Mouse (Mus musculus): ENCODE measurements around the gene Anapc2. TPM values are rescaled to one million over a fixed set of nuclear protein-coding genes. Genes with fewer than 3 reads are reported as not detected.

Anapc2 gene
- polyA plus RNA-seq, 1 experiment from 2014 or later, result 147 TPM

DNA sequence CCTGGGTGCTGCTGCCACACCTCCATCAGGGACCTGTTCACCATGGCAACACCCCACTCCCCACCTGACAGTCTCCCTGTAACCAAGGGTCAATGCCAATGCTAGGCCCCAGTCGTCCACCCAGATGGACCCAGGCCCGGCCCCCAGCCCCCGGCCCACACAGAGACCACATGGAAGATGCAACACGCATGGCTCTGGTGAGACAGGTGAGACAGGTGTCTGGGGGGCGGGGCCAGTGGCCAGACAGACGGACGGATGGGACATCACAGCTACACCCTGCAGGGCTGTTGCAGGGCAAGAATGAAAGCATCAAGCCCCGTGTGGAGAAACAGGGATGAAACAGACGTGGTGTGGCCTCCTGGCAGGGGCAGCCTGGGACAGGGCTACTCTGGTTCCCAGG is 21.4 kb downstream of the Anapc2 start:
- no peak; the same call in 1 of the 2 replicates for ATAC-seq
- Histone ChIP-seq H3K9ac (replicated peaks) (no peak overlapping the region), H3K36me3 (0 out of 2 replicates have a peak, but pooled peaks cover 5% of the 10 kb centered on the region)

DNA sequence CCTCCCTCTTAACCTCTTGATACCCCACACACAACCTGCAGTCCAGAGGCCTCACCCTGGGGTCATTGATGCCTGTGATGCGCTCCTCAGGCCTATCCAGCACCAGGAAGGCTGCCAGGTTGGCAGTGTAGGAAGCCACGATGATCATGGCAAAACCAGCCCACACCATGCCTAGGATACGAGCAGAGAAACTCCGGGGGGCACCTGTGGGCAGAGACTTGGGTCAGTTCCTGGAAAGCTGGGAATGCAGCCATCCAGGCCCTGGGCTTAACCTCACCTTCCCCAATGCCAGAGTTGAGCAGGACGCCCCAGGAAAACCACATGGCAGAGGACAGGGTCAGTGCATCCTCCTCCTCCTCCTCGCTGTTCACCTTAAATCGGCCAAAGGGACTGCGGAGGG is 24.8 kb downstream of the Anapc2 start:
- Histone ChIP-seq H3K27me3 (peaks cover 73% of the 10 kb centered on the region), H3K36me3 (0 out of 2 replicates have a peak, but pooled peaks cover 5% of the 10 kb centered on the region)

More for the DNA sequence above, 21.4 kb downstream of the Anapc2 start:
- no peak overlapping the region for H3K4me2 ChIP-seq (replicated peaks)
- H3K4me1 ChIP-seq (replicated peaks), result peaks cover 29% of the 10 kb centered on the region
- no peaks in the 10 kb centered on the region for H3K9me3 ChIP-seq
- WGBS, result 76% methylated on average over 9 of the region's 9 CpGs
- peaks cover 100% of the 10 kb centered on the region for H3K27me3 ChIP-seq
- no peak overlapping the region for H3K27ac ChIP-seq
- H3K4me3 ChIP-seq (replicated peaks), result no peak overlapping the region

DNA sequence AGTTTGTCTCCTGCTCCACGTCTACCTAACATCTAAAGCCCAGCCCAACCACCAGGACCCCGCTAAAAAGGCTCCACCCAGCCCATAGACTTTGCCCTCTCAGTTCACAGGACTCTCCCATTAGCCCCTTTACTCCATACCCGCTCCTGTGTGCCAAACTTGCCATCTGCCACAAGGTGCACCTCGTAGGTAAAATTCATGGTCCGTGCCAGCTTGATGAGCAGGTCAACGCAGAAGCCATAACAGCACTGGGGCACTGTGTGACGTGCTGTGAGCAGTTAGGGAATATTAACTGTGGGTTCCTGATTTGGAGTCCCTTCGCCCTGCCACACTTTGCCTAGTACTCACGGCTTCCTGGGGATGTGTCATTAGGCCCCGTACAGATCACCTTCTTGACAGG is 25.8 kb downstream of the Anapc2 start:
- 85% methylated on average over 10 of the region's 10 CpGs for WGBS
- H3K36me3 ChIP-seq, result 0 out of 2 replicates have a peak, but pooled peaks cover 5% of the 10 kb centered on the region
- H3K4me3 ChIP-seq (replicated peaks), result no peak overlapping the region
- ATAC-seq, result no peak
- H3K4me1 ChIP-seq (replicated peaks), result no peaks in the 10 kb centered on the region
- H3K4me2 ChIP-seq (replicated peaks), result no peak overlapping the region
- H3K9ac ChIP-seq (replicated peaks), result no peak overlapping the region
- H3K27me3 ChIP-seq, result peaks cover 71% of the 10 kb centered on the region
- H3K9me3 ChIP-seq, result no peaks in the 10 kb centered on the region
- no peak overlapping the region for H3K27ac ChIP-seq

More for the DNA sequence above, 24.8 kb downstream of the Anapc2 start:
- no peak overlapping the region for H3K9ac ChIP-seq (replicated peaks)
- peaks cover 6% of the 10 kb centered on the region for H3K4me1 ChIP-seq (replicated peaks)
- no peak overlapping the region for H3K4me3 ChIP-seq (replicated peaks)
- ATAC-seq, result no peak
- H3K4me2 ChIP-seq (replicated peaks), result no peak overlapping the region
- no peak overlapping the region for H3K27ac ChIP-seq
- H3K9me3 ChIP-seq, result no peaks in the 10 kb centered on the region
- WGBS, result 77% methylated on average over 8 of the region's 8 CpGs

DNA sequence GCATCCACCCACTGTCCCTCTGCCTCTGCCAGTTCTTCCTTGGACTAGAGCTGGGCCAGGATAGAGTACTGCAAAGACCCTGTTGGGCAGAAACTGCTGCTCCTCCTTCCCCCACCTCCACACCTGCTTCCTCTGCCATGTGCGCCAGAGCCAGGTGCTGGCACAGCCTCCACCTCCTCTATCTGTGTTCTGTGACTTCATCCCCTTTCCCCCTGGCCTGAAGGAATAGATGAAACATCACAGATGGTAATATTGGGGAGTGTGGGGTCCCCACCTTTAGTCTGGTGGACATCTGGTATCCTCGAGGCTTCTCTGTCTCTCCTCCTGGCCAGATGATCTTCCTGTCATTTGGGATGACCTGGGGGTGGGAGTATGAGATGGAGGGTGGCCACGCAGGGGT is 31.2 kb downstream of the Anapc2 start:
- Histone ChIP-seq H3K9me3 (no peaks in the 10 kb centered on the region), H3K9ac (replicated peaks) (no peak overlapping the region), H3K36me3 (no peaks in the 10 kb centered on the region; the same call in 1 of the 2 replicates), H3K4me2 (replicated peaks) (no peak overlapping the region), H3K4me1 (replicated peaks) (peaks cover 16% of the 10 kb centered on the region), H3K4me3 (replicated peaks) (no peak overlapping the region), H3K27ac (no peak overlapping the region), H3K27me3 (peaks cover 61% of the 10 kb centered on the region)
- no peak for ATAC-seq
- 84% methylated on average over 3 of the region's 3 CpGs for whole genome bisulfite sequencing

DNA sequence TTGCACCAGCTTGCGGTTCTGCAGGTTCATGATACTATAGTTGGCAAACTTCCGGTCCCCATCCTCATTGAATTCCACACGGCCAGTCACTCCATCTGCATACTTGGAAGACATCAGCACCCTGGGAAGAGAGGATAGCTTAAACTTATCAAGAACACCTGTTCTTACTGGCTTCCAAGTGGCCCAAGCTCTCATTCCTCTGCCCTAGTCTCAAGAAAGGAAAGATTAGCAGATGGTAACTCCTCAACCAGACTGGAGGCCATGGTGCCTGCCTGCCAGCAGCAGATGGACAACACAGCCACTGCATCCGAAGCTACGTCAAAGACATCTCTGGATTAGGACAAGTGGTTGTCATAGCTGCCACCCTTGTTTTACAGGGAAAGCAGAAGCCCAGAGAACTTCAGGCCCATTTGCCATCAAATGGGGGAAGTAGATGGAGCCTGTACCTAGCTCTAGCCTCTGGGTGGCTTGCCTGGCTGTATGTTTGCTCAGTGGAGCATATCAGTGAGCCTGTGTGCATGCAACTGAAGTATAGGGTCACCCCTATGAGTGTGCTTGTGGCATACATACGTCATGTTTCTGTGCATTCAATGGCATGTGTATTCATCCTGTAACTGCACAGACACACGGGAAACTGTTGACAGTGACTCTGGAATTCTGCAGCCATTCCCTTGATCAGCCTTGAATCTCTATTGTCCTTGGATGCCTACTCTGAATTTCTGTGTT is 31.8 kb downstream of the Anapc2 start:
- Histone ChIP-seq H3K27ac (no peak overlapping the region), H3K4me2 (replicated peaks) (peak overlapping the region; percentile 79), H3K9ac (replicated peaks) (peak overlapping the region; percentile 56), H3K4me3 (replicated peaks) (peak overlapping the region; percentile 49), H3K36me3 (no peaks in the 10 kb centered on the region; the same call in 1 of the 2 replicates), H3K27me3 (peaks cover 65% of the 10 kb centered on the region), H3K9me3 (no peaks in the 10 kb centered on the region), H3K4me1 (replicated peaks) (peaks cover 16% of the 10 kb centered on the region)
- ATAC-seq, result no peak
- WGBS, result 70% methylated on average over 7 of the region's 7 CpGs

DNA sequence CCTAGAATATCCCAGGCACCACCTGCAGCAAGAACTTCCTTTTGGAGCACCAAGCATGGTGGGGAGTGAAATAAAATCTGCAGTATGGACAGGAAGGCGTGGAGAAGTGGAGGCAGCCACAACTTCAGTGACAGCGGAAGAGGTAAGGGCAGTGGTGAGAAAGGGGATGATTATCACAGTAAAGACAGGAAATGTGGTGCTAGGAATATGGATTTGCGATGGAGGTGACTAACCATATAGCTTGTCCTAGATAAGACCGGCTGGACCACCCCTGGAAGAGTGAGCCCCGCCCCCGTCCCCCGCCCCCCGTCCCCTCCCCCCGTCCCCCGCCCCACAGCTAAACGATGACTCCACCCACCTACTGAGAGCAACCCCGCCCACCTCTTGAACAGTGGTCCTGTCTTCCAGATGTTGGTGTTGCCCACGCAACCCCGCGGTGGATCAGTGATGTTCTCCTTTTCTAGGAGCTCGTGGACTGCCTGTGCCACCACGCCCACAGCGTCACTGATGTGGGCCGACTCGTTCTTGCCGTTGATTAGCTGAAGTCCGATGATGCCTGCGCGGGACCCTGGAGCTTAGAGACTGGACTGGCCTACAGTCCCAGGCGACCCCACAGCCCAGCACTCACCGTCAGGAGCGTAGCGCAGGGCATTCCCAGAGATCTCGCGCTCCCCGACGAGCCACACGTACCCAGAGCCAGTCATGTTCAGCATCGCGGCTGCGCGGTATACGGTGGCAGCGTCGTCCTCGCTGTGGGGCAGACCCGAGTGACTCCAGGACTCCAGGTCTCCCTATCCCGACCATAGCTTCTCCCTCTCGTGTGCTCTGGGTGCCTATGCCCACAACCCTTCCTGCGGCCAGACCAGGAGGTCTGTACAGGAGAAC is 32.6 kb downstream of the Anapc2 start:
- Histone ChIP-seq H3K36me3 (no peaks in the 10 kb centered on the region; the same call in 1 of the 2 replicates), H3K4me3 (replicated peaks) (peak overlapping the region; percentile 49), H3K9ac (replicated peaks) (peak overlapping the region; percentile 70), H3K27ac (peak overlapping the region; percentile 65), H3K27me3 (peaks cover 73% of the 10 kb centered on the region), H3K4me2 (replicated peaks) (peak overlapping the region; percentile 79), H3K4me1 (replicated peaks) (peaks cover 16% of the 10 kb centered on the region), H3K9me3 (no peaks in the 10 kb centered on the region)
- WGBS, result 2% methylated on average over 44 of the region's 45 CpGs
- ATAC-seq, result peak; percentile 94

DNA sequence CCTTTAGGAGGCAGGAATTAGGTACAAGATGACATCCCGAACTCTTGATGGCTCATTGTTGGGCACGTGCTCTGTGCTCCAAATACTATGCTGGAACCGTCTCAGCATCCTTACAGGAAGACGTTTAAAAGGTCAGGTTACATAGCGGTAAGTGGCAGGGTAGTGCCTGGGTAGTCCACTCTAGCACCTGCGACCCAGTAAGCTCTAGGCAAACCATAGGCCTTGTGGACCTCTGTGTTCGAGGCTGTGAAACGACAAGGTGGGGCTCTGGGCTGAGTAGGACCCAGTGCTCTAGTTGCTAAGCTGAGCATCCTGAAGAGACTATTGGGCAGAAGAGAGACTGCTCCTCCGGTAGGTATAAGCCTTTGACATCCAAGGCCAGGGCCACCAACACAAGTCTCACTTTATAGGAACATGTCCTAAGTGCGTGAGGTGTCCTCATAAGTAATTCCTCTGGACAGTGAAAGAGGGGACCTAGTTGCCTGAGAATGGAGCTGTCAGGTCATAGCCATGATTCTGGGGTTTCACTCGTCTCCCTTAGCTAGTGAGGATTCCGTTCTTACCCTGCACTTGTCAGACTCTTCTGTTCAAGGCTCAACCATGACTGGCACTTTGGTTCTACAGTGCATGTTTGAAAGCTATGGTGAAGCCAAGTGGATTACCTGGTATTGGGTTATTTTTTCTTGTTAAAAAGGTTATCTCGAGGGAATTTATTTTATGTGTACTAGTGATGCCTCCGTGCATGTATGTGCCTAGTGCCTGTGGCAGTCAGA is 33.5 kb downstream of the Anapc2 start:
- peaks cover 6% of the 10 kb centered on the region; the same call in 1 of the 2 replicates for H3K36me3 ChIP-seq
- ATAC-seq, result no peak; the same call in 1 of the 2 replicates
- H3K9me3 ChIP-seq, result no peaks in the 10 kb centered on the region
- H3K4me2 ChIP-seq (replicated peaks), result peak overlapping the region; percentile 79
- H3K4me1 ChIP-seq (replicated peaks), result peaks cover 16% of the 10 kb centered on the region
- 48% methylated on average over 14 of the region's 14 CpGs for WGBS
- H3K27ac ChIP-seq, result no peak overlapping the region
- peak overlapping the region; percentile 70 for H3K9ac ChIP-seq (replicated peaks)
- H3K27me3 ChIP-seq, result peaks cover 82% of the 10 kb centered on the region
- H3K4me3 ChIP-seq (replicated peaks), result peak overlapping the region; percentile 49

DNA sequence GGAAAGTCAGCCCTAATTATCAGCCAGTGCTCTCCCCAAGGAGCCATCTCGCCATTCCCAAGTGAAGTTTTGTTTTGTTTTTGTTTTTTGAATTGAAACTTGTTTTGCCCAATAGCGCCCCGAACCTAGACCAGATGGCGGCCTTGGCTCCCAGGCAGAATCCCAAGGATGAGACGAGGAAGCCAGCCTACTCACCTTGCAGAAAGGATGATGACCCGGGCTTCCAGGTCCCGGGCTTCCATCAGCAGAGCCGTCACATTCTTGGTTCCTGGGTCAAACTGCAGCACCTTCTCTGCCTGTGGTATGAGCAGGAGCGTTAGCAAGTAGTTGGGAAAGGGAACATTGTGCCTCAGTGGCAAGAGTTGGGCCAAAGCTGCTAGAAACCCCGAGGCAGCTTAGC is 37.9 kb downstream of the Anapc2 start:
- 58% methylated on average over 10 of the region's 10 CpGs for WGBS
- Histone ChIP-seq H3K4me2 (replicated peaks) (no peak overlapping the region), H3K27me3 (peaks cover 99% of the 10 kb centered on the region), H3K4me3 (replicated peaks) (no peak overlapping the region), H3K4me1 (replicated peaks) (peaks cover 5% of the 10 kb centered on the region; the same call in 1 of the 2 replicates), H3K36me3 (peaks cover 17% of the 10 kb centered on the region), H3K27ac (no peak overlapping the region), H3K9me3 (no peaks in the 10 kb centered on the region), H3K9ac (replicated peaks) (no peak overlapping the region)
- no peak for ATAC-seq

DNA sequence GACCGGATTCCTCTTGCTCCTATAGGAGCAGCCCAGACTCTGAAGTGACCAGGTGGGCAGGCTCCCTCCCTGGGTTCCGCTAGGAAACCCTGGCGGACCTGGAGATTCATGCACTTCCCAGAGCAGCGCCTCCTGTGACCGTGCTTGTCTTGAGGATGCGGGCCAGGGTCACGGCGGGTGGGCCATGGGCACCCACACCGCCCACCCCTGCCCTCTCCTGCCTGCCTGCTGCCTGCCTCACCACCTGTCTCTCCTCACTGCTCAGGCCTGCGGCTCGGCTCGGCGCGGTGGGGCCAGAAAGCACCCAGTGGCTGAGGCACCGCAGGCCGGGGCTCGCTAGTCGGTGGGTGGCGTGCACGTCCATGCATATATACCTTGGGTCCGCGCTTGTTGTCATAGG is 38.7 kb downstream of the Anapc2 start:
- H3K9ac ChIP-seq (replicated peaks), result no peak overlapping the region
- H3K4me2 ChIP-seq (replicated peaks), result no peak overlapping the region
- H3K4me1 ChIP-seq (replicated peaks), result no peaks in the 10 kb centered on the region
- no peak for ATAC-seq
- no peaks in the 10 kb centered on the region for H3K9me3 ChIP-seq
- H3K4me3 ChIP-seq (replicated peaks), result no peak overlapping the region
- H3K27ac ChIP-seq, result no peak overlapping the region
- 3% methylated on average over 22 of the region's 22 CpGs for WGBS
- peaks cover 17% of the 10 kb centered on the region for H3K36me3 ChIP-seq
- peaks cover 98% of the 10 kb centered on the region for H3K27me3 ChIP-seq

DNA sequence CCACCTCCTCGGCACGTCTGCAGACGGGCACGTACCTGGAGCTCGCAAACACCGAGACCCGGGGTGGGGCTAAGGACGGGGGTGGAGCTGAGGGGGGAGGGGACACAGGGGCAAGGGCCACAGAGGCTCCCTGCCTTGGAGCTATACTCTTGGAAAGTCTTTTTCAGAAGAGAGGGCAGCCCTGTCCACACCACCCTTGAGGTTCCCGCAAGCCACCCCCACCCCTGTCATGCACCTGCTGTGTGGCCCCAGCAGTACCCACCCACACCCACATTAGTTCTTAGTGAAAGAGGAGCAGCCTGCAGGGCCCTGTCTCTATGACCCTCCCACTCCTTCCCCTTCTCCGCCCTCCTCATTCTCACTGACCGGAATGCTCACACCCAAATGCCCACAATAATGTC is 39.2 kb downstream of the Anapc2 start:
- H3K36me3 ChIP-seq, result peaks cover 17% of the 10 kb centered on the region
- WGBS, result 8% methylated on average over 11 of the region's 11 CpGs
- H3K4me3 ChIP-seq (replicated peaks), result no peak overlapping the region
- H3K9ac ChIP-seq (replicated peaks), result no peak overlapping the region
- H3K27me3 ChIP-seq, result peaks cover 98% of the 10 kb centered on the region
- no peaks in the 10 kb centered on the region for H3K4me1 ChIP-seq (replicated peaks)
- ATAC-seq, result no peak
- H3K9me3 ChIP-seq, result no peaks in the 10 kb centered on the region
- H3K4me2 ChIP-seq (replicated peaks), result no peak overlapping the region
- H3K27ac ChIP-seq, result no peak overlapping the region

DNA sequence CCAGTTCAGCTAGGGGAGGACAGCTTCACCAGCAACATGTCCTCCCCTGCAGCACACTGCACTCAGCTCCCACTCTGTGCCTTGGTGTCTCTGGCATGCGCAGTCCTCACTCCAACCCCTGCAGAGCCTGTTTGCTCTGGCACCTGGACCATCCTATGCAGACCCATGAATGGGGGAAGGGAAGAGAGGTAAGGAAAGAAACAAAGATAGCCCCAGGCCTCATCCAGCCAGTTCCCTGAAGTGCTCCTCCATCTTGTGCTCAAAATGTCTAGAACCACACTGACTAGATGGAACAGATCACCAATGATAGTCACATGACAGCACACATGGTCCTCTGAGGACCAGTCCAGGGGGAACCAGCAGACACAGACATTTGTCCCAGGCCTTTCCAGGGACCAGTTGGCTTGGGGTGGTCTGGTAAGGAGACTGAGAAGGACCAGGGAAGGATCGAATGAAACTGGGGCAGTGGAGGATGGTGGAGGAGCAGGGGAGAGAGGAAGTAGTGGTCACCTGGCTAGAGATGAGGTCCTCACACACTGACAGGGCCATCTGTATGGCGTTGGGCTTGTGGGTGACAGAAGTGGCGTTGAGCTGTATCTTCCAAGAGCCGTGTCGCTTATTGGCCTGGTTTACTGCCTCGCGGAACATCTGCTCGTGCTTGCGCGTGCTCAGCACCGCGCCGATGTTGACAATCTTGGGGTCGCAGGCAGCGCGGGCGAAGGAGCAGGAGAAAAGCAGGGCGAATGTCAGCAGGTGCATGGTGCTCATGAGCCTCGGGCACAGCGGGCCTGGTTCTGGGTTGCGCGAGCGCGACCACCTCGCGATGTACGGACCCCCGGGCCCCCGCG is 46.1 kb downstream of the Anapc2 start:
- ATAC-seq, result peak; percentile 72
- Histone ChIP-seq H3K27ac (peak overlapping the region; percentile 70), H3K4me2 (replicated peaks) (peak overlapping the region; percentile 69), H3K9ac (replicated peaks) (peak overlapping the region; percentile 69), H3K27me3 (peaks cover 87% of the 10 kb centered on the region), H3K36me3 (peaks cover 1% of the 10 kb centered on the region; the same call in 1 of the 2 replicates), H3K9me3 (no peaks in the 10 kb centered on the region), H3K4me3 (replicated peaks) (peak overlapping the region; percentile 55), H3K4me1 (replicated peaks) (peaks cover 20% of the 10 kb centered on the region)
- 7% methylated on average over 31 of the region's 31 CpGs for WGBS

Measured in midbrain, embryonic 13.5 days (tissue).